Mouse (Mus musculus): ENCODE measurements around the gene S100a11. TPM values are rescaled to one million over a fixed set of nuclear protein-coding genes. Genes with fewer than 3 reads are reported as not detected.

S100a11 gene
- total RNA-seq (2023): 2,944 and 4,056 TPM in 2 replicates

GRCm38 (mm10) chr3:93520330-93521193 lies at the start of gene S100a11:
S100a11 (plus strand) TSS chr3:93520488.

GRCm38 (mm10) chr3:93554981-93555877 lies 34.9 kb downstream of the S100a11 start, which contains the start of gene S100a10:
S100a10 (plus strand) TSS chr3:93555080.

Other genes starting within 250 kb of the S100a11 start
- gene Flg, start 247.0 kb upstream of the S100a11 start, total RNA-seq (2023): not detected in 2 replicates
- not detected in 2 replicates for gene Hrnr, start 200.7 kb upstream of the S100a11 start, total RNA-seq (2023)
- not detected in 2 replicates for gene Rptn, start 126.8 kb upstream of the S100a11 start, total RNA-seq (2023)
- gene Tchh, start 78.2 kb upstream of the S100a11 start, total RNA-seq (2023): 1.00 and 1.5 TPM in 2 replicates
- not detected in 2 replicates for gene Tchhl1, start 51.7 kb upstream of the S100a11 start, total RNA-seq (2023)
- gene S100a10, start 34.6 kb downstream of the S100a11 start, total RNA-seq (2023): 202 and 238 TPM in 2 replicates
- gene Tdpoz2, start 132.2 kb downstream of the S100a11 start, total RNA-seq (2023): not detected in 2 replicates
- gene Tdpoz1, start 155.8 kb downstream of the S100a11 start, total RNA-seq (2023): not detected in 2 replicates
- gene Gm37596, start 172.6 kb downstream of the S100a11 start, total RNA-seq (2023): not detected in 2 replicates

Measured in neutrophil, adult 65 days (primary cell).